Mouse (Mus musculus) MEL (cell line): ENCODE measurements around the gene Dop1a. TPM values are rescaled to one million over a fixed set of nuclear protein-coding genes. Genes with fewer than 3 reads are reported as not detected.

Source experiments
- DNase-seq: peaks from one replicate; pipeline ENCODE4 v3.0.0; 2011; ENCODE audit warnings: low read depth, low spot score
- H3K27ac ChIP-seq: 2 replicates; pipeline ENCODE4 v1.5.1; 2012; ENCODE audit warnings: low read depth, mild to moderate bottlenecking, control low read depth, low read length, moderate library complexity; ENCODE audit not compliant: control insufficient read depth
- H3K27me3 ChIP-seq, 2 experiments: fragments of 150-350 bp in 1 of 2; sonication (generic) in 1 of 2; 2 replicates each; pipeline ENCODE4 v1.6.1; 2012; ENCODE audit warnings: low read length in 2 of 2, mild to moderate bottlenecking in 2 of 2, improper control_type of control experiment in 1 of 2, moderate library complexity in 1 of 2; ENCODE audit not compliant: insufficient read depth in 2 of 2, control insufficient read depth in 1 of 2
- H3K36me3 ChIP-seq, 2 experiments: 2 replicates each; pipeline ENCODE4 v1.6.1; 2012 to 2014; ENCODE audit warnings: low read length in 2 of 2, improper control_type of control experiment in 1 of 2, inconsistent platforms in 1 of 2, mild to moderate bottlenecking in 1 of 2; ENCODE audit not compliant: insufficient read depth in 2 of 2, control insufficient read depth in 1 of 2
- H3K4me1 ChIP-seq, 2 experiments: fragments of 150-350 bp in 1 of 2; sonication (generic) in 1 of 2; 2 replicates each; pipeline ENCODE4 v1.6.1; 2012; ENCODE audit warnings: low read length in 2 of 2, improper control_type of control experiment in 1 of 2, mild to moderate bottlenecking in 1 of 2; ENCODE audit not compliant: insufficient read depth in 2 of 2, control insufficient read depth in 1 of 2
- H3K4me3 ChIP-seq, 2 experiments: fragments of 150-350 bp in 1 of 2; sonication (generic) in 1 of 2; 2 replicates each; pipeline ENCODE4 v1.5.1; 2012; ENCODE audit warnings: low read depth in 2 of 2, low read length in 2 of 2, mild to moderate bottlenecking in 2 of 2, moderate library complexity in 2 of 2, control low read depth in 1 of 2, improper control_type of control experiment in 1 of 2; ENCODE audit not compliant: control insufficient read depth in 1 of 2, insufficient read depth in 1 of 2
- H3K79me2 ChIP-seq: 2 replicates; pipeline ENCODE4 v1.6.1; 2012; ENCODE audit warnings: mild to moderate bottlenecking, low read length, moderate library complexity; ENCODE audit not compliant: control insufficient read depth, poor library complexity, insufficient read depth
- H3K9ac ChIP-seq: 2 replicates; pipeline ENCODE4 v1.6.1; 2012; ENCODE audit warnings: low read depth, mild to moderate bottlenecking, control low read depth, low read length, moderate library complexity; ENCODE audit not compliant: control insufficient read depth, poor library complexity, severe bottlenecking
- H3K9me3 ChIP-seq: fragments of 150-350 bp; sonication (generic); replicated peaks from 2 replicates; pipeline ENCODE4 v1.6.1; 2012; ENCODE audit warnings: mild to moderate bottlenecking, low read length, improper control_type of control experiment, moderate library complexity; ENCODE audit not compliant: insufficient read depth
- BHLHE40 ChIP-seq: IDR thresholded peaks from 2 replicates; pipeline ENCODE4 v1.6.1; 2012; ENCODE audit warnings: low read depth, mild to moderate bottlenecking, inconsistent platforms, low read length, improper control_type of control experiment, borderline replicate concordance
- CHD1 ChIP-seq: IDR thresholded peaks from 2 replicates; pipeline ENCODE4 v1.6.1; 2012; ENCODE audit warnings: low read depth, mild to moderate bottlenecking, inconsistent platforms, low read length, improper control_type of control experiment
- CTCF ChIP-seq, 3 experiments: IDR thresholded peaks in 2 of 3; conservative IDR thresholded peaks in 1 of 3; 2 replicates each; pipeline ENCODE4 v1.5.1; 2011 to 2012; ENCODE audit warnings: low read length in 3 of 3, low read depth in 2 of 3, mild to moderate bottlenecking in 2 of 3, improper control_type of control experiment in 1 of 3, inconsistent platforms in 1 of 3, mixed read lengths in 1 of 3, moderate library complexity in 1 of 3; ENCODE audit not compliant: control insufficient read depth in 1 of 3, insufficient read depth in 1 of 3, poor library complexity in 1 of 3, severe bottlenecking in 1 of 3
- E2F4 ChIP-seq: IDR thresholded peaks from 2 replicates; pipeline ENCODE4 v1.6.1; 2011; ENCODE audit warnings: low read depth, low read length, improper control_type of control experiment, borderline replicate concordance
- EP300 ChIP-seq, 2 experiments: IDR thresholded peaks; 2 replicates each; pipeline ENCODE4 v1.6.1; 2011; ENCODE audit warnings: improper control_type of control experiment in 2 of 2, low read length in 2 of 2, low read depth in 1 of 2, mild to moderate bottlenecking in 1 of 2
- GABPA ChIP-seq: IDR thresholded peaks from 2 replicates; pipeline ENCODE4 v1.6.1; 2012; ENCODE audit warnings: low read depth, mild to moderate bottlenecking, inconsistent platforms, low read length, improper control_type of control experiment, moderate library complexity
- GATA1 ChIP-seq: IDR thresholded peaks from 2 replicates; pipeline ENCODE4 v1.6.1; 2011; ENCODE audit warnings: low read depth, low read length, improper control_type of control experiment
- KAT2A ChIP-seq: conservative IDR thresholded peaks from 2 replicates; pipeline ENCODE4 v1.6.1; 2012; ENCODE audit warnings: low read depth, low read length, improper control_type of control experiment, inconsistent platforms
- MAFK ChIP-seq: IDR thresholded peaks from 2 replicates; pipeline ENCODE4 v1.6.1; 2011; ENCODE audit warnings: low read depth, mild to moderate bottlenecking, low read length, improper control_type of control experiment, borderline replicate concordance
- MAX ChIP-seq: IDR thresholded peaks from 2 replicates; pipeline ENCODE4 v1.6.1; 2011; ENCODE audit warnings: low read length, improper control_type of control experiment
- MEF2A ChIP-seq: IDR thresholded peaks from 2 replicates; pipeline ENCODE4 v1.6.1; 2014; ENCODE audit warnings: low read depth, mild to moderate bottlenecking, inconsistent platforms, low read length, improper control_type of control experiment; ENCODE audit not compliant: poor library complexity, insufficient replicate concordance, severe bottlenecking; ENCODE audit errors: extremely low read depth
- MXI1 ChIP-seq: IDR thresholded peaks from 2 replicates; pipeline ENCODE4 v1.6.1; 2011; ENCODE audit warnings: mild to moderate bottlenecking, low read depth, low read length, improper control_type of control experiment
- MYC ChIP-seq: IDR thresholded peaks from 2 replicates; pipeline ENCODE4 v1.6.1; 2011; ENCODE audit warnings: low read depth, mild to moderate bottlenecking, low read length, improper control_type of control experiment, moderate library complexity
- NRF1 ChIP-seq: IDR thresholded peaks from 2 replicates; pipeline ENCODE4 v1.6.1; 2014; ENCODE audit warnings: low read depth, mild to moderate bottlenecking, inconsistent platforms, low read length, improper control_type of control experiment, moderate library complexity; ENCODE audit not compliant: poor library complexity, insufficient read depth, severe bottlenecking
- POLR2A ChIP-seq, 2 experiments: IDR thresholded peaks; 2 replicates each; pipeline ENCODE4 v1.6.1; 2011 to 2012; ENCODE audit warnings: low read length in 2 of 2, mild to moderate bottlenecking in 2 of 2, control low read depth in 1 of 2, improper control_type of control experiment in 1 of 2, low read depth in 1 of 2, moderate library complexity in 1 of 2; ENCODE audit not compliant: control insufficient read depth in 1 of 2, insufficient read depth in 1 of 2, poor library complexity in 1 of 2
- POLR2AphosphoS2 ChIP-seq: IDR thresholded peaks from 2 replicates; pipeline ENCODE4 v1.6.1; 2011; ENCODE audit warnings: low read length, improper control_type of control experiment
- POLR2AphosphoS5 ChIP-seq: IDR thresholded peaks from 2 replicates; pipeline ENCODE4 v1.6.1; 2012; ENCODE audit warnings: low read depth, borderline replicate concordance, mild to moderate bottlenecking, inconsistent platforms, low read length, moderate library complexity, mixed read lengths
- RAD21 ChIP-seq: IDR thresholded peaks from 2 replicates; pipeline ENCODE4 v1.6.1; 2011; ENCODE audit warnings: mild to moderate bottlenecking, low read depth, low read length, improper control_type of control experiment
- RCOR1 ChIP-seq: IDR thresholded peaks from 2 replicates; pipeline ENCODE4 v1.6.1; 2012; ENCODE audit warnings: low read depth, mild to moderate bottlenecking, inconsistent platforms, low read length, improper control_type of control experiment
- SIN3A ChIP-seq: IDR thresholded peaks from 2 replicates; pipeline ENCODE4 v1.6.1; 2012; ENCODE audit warnings: low read length, improper control_type of control experiment, inconsistent platforms
- SMC3 ChIP-seq: IDR thresholded peaks from 2 replicates; pipeline ENCODE4 v1.6.1; 2011; ENCODE audit warnings: low read depth, low read length, improper control_type of control experiment
- TBP ChIP-seq: IDR thresholded peaks from 2 replicates; pipeline ENCODE4 v1.8.0; 2011; ENCODE audit warnings: low read depth, low read length, improper control_type of control experiment
- UBTF ChIP-seq: IDR thresholded peaks from 2 replicates; pipeline ENCODE4 v1.6.1; 2012; ENCODE audit warnings: low read depth, mild to moderate bottlenecking, inconsistent platforms, low read length, improper control_type of control experiment, moderate library complexity, borderline replicate concordance; ENCODE audit not compliant: insufficient read depth
- USF1 ChIP-seq: IDR thresholded peaks from 2 replicates; pipeline ENCODE4 v1.6.1; 2014; ENCODE audit warnings: low read depth, mild to moderate bottlenecking, inconsistent platforms, low read length, improper control_type of control experiment, moderate library complexity
- ZKSCAN1 ChIP-seq: IDR thresholded peaks from 2 replicates; pipeline ENCODE4 v1.6.1; 2012; ENCODE audit warnings: low read depth, mild to moderate bottlenecking, inconsistent platforms, low read length, improper control_type of control experiment, moderate library complexity
- ZMIZ1 ChIP-seq: IDR thresholded peaks from 2 replicates; pipeline ENCODE4 v1.6.1; 2012; ENCODE audit warnings: low read depth, mild to moderate bottlenecking, inconsistent platforms, low read length, improper control_type of control experiment, moderate library complexity
- ZNF384 ChIP-seq: IDR thresholded peaks from 2 replicates; pipeline ENCODE4 v1.6.1; 2012; ENCODE audit warnings: low read depth, mild to moderate bottlenecking, inconsistent platforms, low read length, improper control_type of control experiment
- polyA plus RNA-seq, 2 experiments: library from polyadenylated mRNA; stranded (reverse) in 1 of 2; unstranded in 1 of 2; fragments of >175 nt in 1 of 2; fragments of >200 nt in 1 of 2; gene quantifications; 2 replicates each; pipeline versions ENCODE4 v1.2.1 to v1.2.4; 2012; ENCODE audit warnings: low replicate concordance in 2 of 2, low read depth in 1 of 2; ENCODE audit not compliant: insufficient read length in 2 of 2, insufficient read depth in 1 of 2, missing spikeins in 1 of 2
- total RNA-seq: library from RNA; depleted of rRNA; stranded (reverse); fragments of 300-350 nt; gene quantifications from 2 replicates; pipeline ENCODE4 v1.2.3, GENCODE M21; 2012

Gene Dop1a
- total and polyA plus RNA-seq, 3 experiments: 15.0 to 16.8 TPM; not detected in 1

- no peak for DNase-seq
- Histone ChIP-seq H3K4me1 (no peaks in the 10 kb centered on the region), H3K9me3 (no peaks in the 10 kb centered on the region), H3K4me3 (no peak overlapping the region), H3K79me2 (no peaks in the 10 kb centered on the region), H3K9ac (no peak overlapping the region), H3K36me3 (no peaks in the 10 kb centered on the region), H3K27ac (no peak overlapping the region), H3K27me3 (no peaks in the 10 kb centered on the region)
- TF ChIP-seq ZNF384 (no peak), E2F4 (no peak), SIN3A (no peak), POLR2AphosphoS5 (no peak), CHD1 (no peak), CTCF (IDR thresholded peaks at IDR 0.05 in 2 of 3, conservative IDR thresholded peaks at IDR 0.05 in 1 of 3; ENCODE audit: control insufficient read depth in 1 of 3, insufficient read depth in 1 of 3, low read depth in 2 of 3, low read length in 3 of 3, poor library complexity in 1 of 3, severe bottlenecking in 1 of 3) (no peak), GATA1 (no peak), ZKSCAN1 (no peak), MEF2A (no peak), MAFK (no peak)
Measured at GRCm38 (mm10) chr9:86453626-86454025, 13.3 kb upstream of the Dop1a start.

GRCm38 (mm10) chr9:86464151-86465105 is 2.5 kb upstream of the Dop1a start, which contains the start of gene Ube2cbp:
Gene Ube2cbp (minus strand): TSS chr9:86464950.
- H3K79me2 ChIP-seq: peaks cover 15% of the 10 kb centered on the region
- no peaks in the 10 kb centered on the region for H3K9me3 ChIP-seq
- peak within 1 kb of the TSS; percentile 64 for H3K27ac ChIP-seq
- peak; percentile 93 for DNase-seq
- peak within 1 kb of the TSS; percentile 97 for H3K9ac ChIP-seq
- H3K4me3 ChIP-seq: peak within 1 kb of the TSS; percentile 85 to 88
- H3K36me3 ChIP-seq: peaks cover 0 to 15% of the 10 kb centered on the region in 2 experiments; a peak in 2 of 4 replicates
- no peaks in the 10 kb centered on the region for H3K27me3 ChIP-seq
- H3K4me1 ChIP-seq: peaks cover 0 to 3% of the 10 kb centered on the region in 2 experiments; a peak in 2 of 4 replicates
- TF ChIP-seq SMC3: peak; percentile 39
- TF ChIP-seq MXI1: peak; percentile 77
- TF ChIP-seq MAX: peak; percentile 87
- peak; percentile 64 for TF ChIP-seq ZNF384
- TF ChIP-seq TBP: 0 out of 2 replicates have a peak, but pooled peaks have one; percentile 30
- peak; percentile 22; the same call in 1 of the 2 replicates for TF ChIP-seq SIN3A
- TF ChIP-seq E2F4: 0 out of 2 replicates have a peak, but pooled peaks have one; percentile 36
- TF ChIP-seq RCOR1: no peak
- TF ChIP-seq POLR2A (IDR thresholded peaks at IDR 0.05; ENCODE audit: control insufficient read depth in 1 of 2, insufficient read depth in 1 of 2, low read depth in 1 of 2, low read length in 2 of 2, poor library complexity in 1 of 2): peak; percentile 73 to 81
- TF ChIP-seq UBTF: 0 out of 2 replicates have a peak, but pooled peaks have one; percentile 33
- no peak for TF ChIP-seq EP300 (IDR thresholded peaks at IDR 0.05; ENCODE audit: low read depth in 1 of 2, low read length in 2 of 2)
- TF ChIP-seq POLR2AphosphoS2: peak; percentile 38; the same call in 1 of the 2 replicates
- TF ChIP-seq NRF1: peak; percentile 84
- no peak for TF ChIP-seq GABPA
- TF ChIP-seq USF1: 0 out of 2 replicates have a peak, but pooled peaks have one; percentile 29
- peak; percentile 90; the same call in 1 of the 2 replicates for TF ChIP-seq MYC
- TF ChIP-seq BHLHE40: peak; percentile 82; the same call in 1 of the 2 replicates
- peak; percentile 23; the same call in 1 of the 2 replicates for TF ChIP-seq ZMIZ1
- TF ChIP-seq RAD21: no peak
- no peak for TF ChIP-seq ZKSCAN1
- no peak for TF ChIP-seq KAT2A
- TF ChIP-seq MEF2A: no peak
